Mouse (Mus musculus) spleen, adult 2 months (tissue): Measurements from ENCODE around the gene Adam23.

Experiments
- CTCF ChIP-seq: fragments of 200-500 bp; IDR thresholded peaks from 2 replicates; pipeline ENCODE4 v1.5.1; 2011; ENCODE audit warnings: mild to moderate bottlenecking, inconsistent platforms; ENCODE audit not compliant: insufficient read depth, insufficient read length, insufficient replicate concordance; ENCODE audit errors: extremely low read depth
- POLR2A ChIP-seq: fragments of 200-500 bp; IDR thresholded peaks from 2 replicates; pipeline ENCODE4 v1.6.1; 2011; ENCODE audit warnings: low read depth, low read length, inconsistent platforms

DNA sequence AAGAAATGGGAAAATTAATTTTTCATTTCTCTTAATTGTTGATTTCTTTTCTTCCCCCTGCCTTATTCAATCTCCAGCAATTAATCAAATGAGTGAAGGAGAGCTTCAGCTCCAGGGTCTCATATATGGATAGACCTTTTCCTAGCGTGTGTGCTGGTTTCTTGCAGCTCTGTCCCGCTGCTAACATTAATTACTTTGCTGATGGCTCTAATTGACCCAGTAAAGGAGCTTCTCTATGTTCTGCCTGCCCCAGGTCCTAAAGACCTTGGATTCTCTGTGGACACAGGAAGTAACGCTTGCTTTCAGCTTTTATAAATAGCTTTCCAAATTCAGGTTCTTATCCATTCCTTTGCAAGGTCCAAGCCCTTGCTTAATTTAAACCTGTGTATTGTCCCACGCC, 63.1 kb downstream of the Adam23 start:
- TF ChIP-seq POLR2A = no peak
- no peak for TF ChIP-seq CTCF
